Mouse (Mus musculus) mouse trophoblast stem cell (cell line): ENCODE results near the gene Iqcd.

Source experiments
- in situ Hi-C, 2 experiments: fragments of 300-500 bp; cut with MseI, MboI; formaldehyde crosslinking; loops; 2 replicates in 1 of 2; 3 replicates in 1 of 2; pipeline ENCODE4 v1.15.1; 2025

Iqcd gene

GRCm38 (mm10) chr5:120603515-120603914 is 14.7 kb downstream of the Iqcd start:
- in situ Hi-C loops = no loop called here

- in situ Hi-C loops = loop anchor here in 1 of 2 experiments (5.0 kb wide), 1 partner anchor 93 kb away; the partner anchor contains the start of gene Slc8b1
Observed at GRCm38 (mm10) chr5:120604839-120605238, 16.0 kb downstream of the Iqcd start.

GRCm38 (mm10) chr5:120605241-120605661 is 16.4 kb downstream of the Iqcd start:
- in situ Hi-C loops = loop anchor here in 1 of 2 experiments (5.0 kb wide), 1 partner anchor 93 kb away; the partner anchor contains the start of gene Slc8b1

- in situ Hi-C loops = loop anchor here in 1 of 2 experiments (5.0 kb wide), 1 partner anchor 93 kb away; the partner anchor contains the start of gene Slc8b1
Observed at GRCm38 (mm10) chr5:120605688-120606087, 16.9 kb downstream of the Iqcd start.

GRCm38 (mm10) chr5:120606590-120607200 is 17.9 kb downstream of the Iqcd start:
- in situ Hi-C loops = loop anchor here in 1 of 2 experiments (5.0 kb wide), 1 partner anchor 94 kb away; the partner anchor contains the start of gene Slc8b1

- in situ Hi-C loops = loop anchor here in 1 of 2 experiments (5.0 kb wide), 1 partner anchor 95 kb away; the partner anchor contains the start of gene Slc8b1
Observed at GRCm38 (mm10) chr5:120607335-120607734, 18.5 kb downstream of the Iqcd start.

GRCm38 (mm10) chr5:120609246-120609775 is 20.5 kb downstream of the Iqcd start:
- in situ Hi-C loops = loop anchor here in 1 of 2 experiments (5.0 kb wide), 1 partner anchor 97 kb away; the partner anchor contains the start of gene Slc8b1

- in situ Hi-C loops = no loop called here
Observed at GRCm38 (mm10) chr5:120610906-120611305, 22.1 kb downstream of the Iqcd start.

GRCm38 (mm10) chr5:120611416-120611815 is 22.6 kb downstream of the Iqcd start:
- in situ Hi-C loops = no loop called here

- in situ Hi-C loops = no loop called here
Observed at GRCm38 (mm10) chr5:120612442-120612821, 23.6 kb downstream of the Iqcd start, which contains the start of the genes Rita1 and Ddx54. Rita1 (minus strand) TSS chr5:120612589. Ddx54 (plus strand) TSS chr5:120612739.

- in situ Hi-C loops = no loop called here
Observed at GRCm38 (mm10) chr5:120612822-120613604, 24.2 kb downstream of the Iqcd start.

GRCm38 (mm10) chr5:120615903-120616302 is 27.1 kb downstream of the Iqcd start:
- in situ Hi-C loops = loop anchor here in 1 of 2 experiments (5.0 kb wide), 1 partner anchor 56 kb away; no protein-coding TSS in a partner anchor

- in situ Hi-C loops = loop anchor here in 1 of 2 experiments (5.0 kb wide), 1 partner anchor 54 kb away; no protein-coding TSS in a partner anchor
Observed at GRCm38 (mm10) chr5:120618778-120619177, 30.0 kb downstream of the Iqcd start.

- in situ Hi-C loops = loop anchor here in 1 of 2 experiments (5.0 kb wide), 1 partner anchor 53 kb away; no protein-coding TSS in a partner anchor
Observed at GRCm38 (mm10) chr5:120619201-120619600, 30.4 kb downstream of the Iqcd start.

- in situ Hi-C loops = no loop called here
Observed at GRCm38 (mm10) chr5:120620375-120621077, 31.7 kb downstream of the Iqcd start.

GRCm38 (mm10) chr5:120621078-120621765 is 32.4 kb downstream of the Iqcd start:
- in situ Hi-C loops = no loop called here

- in situ Hi-C loops = no loop called here
Observed at GRCm38 (mm10) chr5:120621846-120622197, 33.0 kb downstream of the Iqcd start.

GRCm38 (mm10) chr5:120622198-120622851 is 33.5 kb downstream of the Iqcd start:
- in situ Hi-C loops = no loop called here

GRCm38 (mm10) chr5:120624427-120624826 is 35.6 kb downstream of the Iqcd start:
- in situ Hi-C loops = no loop called here

- in situ Hi-C loops = no loop called here
Observed at GRCm38 (mm10) chr5:120626399-120626798, 37.6 kb downstream of the Iqcd start.
